Mouse (Mus musculus) inflammation-experienced regulatory T-cells, adult 6 months (primary cell): ENCODE results near the gene Fam219a. TPM values are rescaled to one million over a fixed set of nuclear protein-coding genes. Genes with fewer than 3 reads are reported as not detected.

Experiments used
- ATAC-seq: one replicate; pipeline ENCODE4 v1.8.0; 2017
- polyA plus RNA-seq, 3 experiments: library from polyadenylated mRNA; unstranded; fragments of 100-300 nt; shearing (Covaris generic); gene quantifications; one replicate each; pipeline ENCODE4 v1.2.1; 2017

The Fam219a gene
- polyA plus RNA-seq, 3 experiments from 2014 or later = 0.17 to 0.47 (median 0.28) TPM

DNA sequence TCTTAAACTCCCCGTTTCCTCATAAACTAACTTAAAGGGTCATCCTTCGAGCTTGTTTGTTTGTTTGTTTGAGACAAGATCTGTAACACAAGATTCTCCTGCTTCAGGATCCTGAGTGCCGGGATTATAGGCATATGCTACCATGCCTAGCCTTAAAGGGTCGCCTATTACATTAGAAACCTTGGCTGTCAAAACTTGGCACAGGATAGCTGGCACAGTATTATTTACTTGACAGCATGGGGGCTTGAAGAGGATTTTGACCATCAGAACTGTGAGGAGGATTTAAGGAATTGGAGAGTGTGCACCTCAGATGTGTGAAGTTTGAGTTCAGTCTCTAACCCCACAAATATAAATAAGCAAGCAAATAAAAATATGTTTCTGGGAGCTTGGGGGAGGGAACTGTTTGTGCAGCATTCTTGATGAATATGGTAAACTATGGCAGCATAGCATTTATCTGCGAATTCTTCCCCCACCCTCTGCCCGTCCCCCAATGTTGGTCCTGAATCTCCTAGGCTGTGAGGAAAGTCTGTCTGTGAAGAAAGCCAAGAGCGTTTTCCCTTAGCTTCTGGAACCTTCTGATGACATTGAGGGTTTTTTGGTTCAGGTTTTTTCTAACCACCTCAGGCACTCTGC lies 99.2 kb downstream of the Fam219a start:
- no peak for ATAC-seq

DNA sequence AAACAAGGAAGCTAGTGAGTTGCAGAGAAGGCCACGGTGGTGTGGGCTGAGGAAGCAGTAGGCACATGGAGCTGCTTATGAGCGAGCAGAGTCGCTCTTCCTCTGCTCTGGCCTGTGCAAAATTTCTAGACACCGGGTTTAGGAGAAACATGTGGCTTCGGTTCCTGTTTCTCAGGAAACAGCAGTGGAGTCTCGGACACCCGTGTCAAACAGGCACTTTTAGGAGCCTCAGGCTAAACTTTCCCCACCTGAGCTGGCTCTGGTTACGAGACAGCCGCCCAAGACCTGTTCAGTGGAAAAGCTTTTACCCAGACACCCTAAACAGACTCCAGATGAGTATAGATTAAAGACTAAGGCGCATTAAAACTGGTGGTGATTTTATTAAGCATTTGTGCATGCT lies 100.1 kb downstream of the Fam219a start:
- ATAC-seq = no peak

DNA sequence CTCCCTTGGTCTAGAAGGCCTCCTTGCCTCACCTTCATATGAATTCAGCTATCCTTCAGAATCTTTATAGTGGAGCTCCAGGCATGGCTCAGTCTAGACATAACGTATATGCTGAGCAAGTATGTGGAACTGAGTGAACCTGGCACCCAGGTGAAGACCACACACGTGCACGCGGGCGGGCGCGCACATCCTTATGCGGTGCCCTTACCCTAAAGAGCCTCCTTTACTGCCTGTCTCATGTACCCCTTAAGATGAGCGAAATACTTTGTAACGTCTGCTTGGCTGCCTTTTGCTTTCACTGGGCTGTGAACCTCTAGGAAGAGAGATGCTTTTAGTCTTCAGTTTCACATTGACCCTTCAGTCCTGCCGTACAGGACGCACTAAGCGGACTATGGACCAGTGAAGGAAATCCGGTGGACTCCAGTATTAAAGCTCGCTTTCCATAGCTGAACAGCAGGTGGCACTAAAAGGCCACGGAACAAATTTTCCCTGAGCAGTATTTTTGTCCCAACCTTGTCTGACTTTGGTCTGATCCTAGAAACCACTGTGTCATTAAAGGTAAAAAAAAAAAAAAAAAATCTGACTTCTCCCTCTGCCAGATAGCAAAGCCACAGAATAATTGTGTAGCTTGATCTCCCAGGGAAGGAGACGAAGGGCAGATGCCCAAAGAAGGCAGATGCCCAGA lies 100.8 kb downstream of the Fam219a start:
- no peak for ATAC-seq

Other genes starting within 250 kb of the Fam219a start
- gene Ubap1, start 220.5 kb downstream of the Fam219a start, polyA plus RNA-seq = 10 to 100 TPM; 24.2 to 34.2 (median 31.8) TPM
- gene Kif24, start 104.7 kb downstream of the Fam219a start, polyA plus RNA-seq = 1 to 10 TPM; 1.2 to 4.7 (median 1.5) TPM
- gene Nudt2, start 104.4 kb downstream of the Fam219a start, polyA plus RNA-seq = 10 to 100 TPM; 15.3 to 22.1 (median 17.8) TPM
- gene AI464131, start 66.5 kb downstream of the Fam219a start, polyA plus RNA-seq = not detected
- gene 1110017D15Rik, start 52.2 kb downstream of the Fam219a start, polyA plus RNA-seq = not detected
- gene Dnaic1, start 237 bp upstream of the Fam219a start, polyA plus RNA-seq = not detected
- not detected for gene Enho, start 70.8 kb upstream of the Fam219a start, polyA plus RNA-seq
- not detected for gene Cntfr, start 127.6 kb upstream of the Fam219a start, polyA plus RNA-seq
- gene Il11ra1, start 130.5 kb upstream of the Fam219a start, polyA plus RNA-seq = 10 to 100 TPM in 1 of 3 experiments, 1 to 10 TPM in 2; 4.0 to 13.8 (median 7.7) TPM
- gene Rpp25l, start 144.0 kb upstream of the Fam219a start, polyA plus RNA-seq = 10 to 100 TPM; 51.3 to 65.6 (median 54.5) TPM
- 100 to 1,000 TPM in 1 of 3 experiments, 10 to 100 TPM in 2; 88.8 to 122 (median 95.5) TPM for gene Dctn3, start 153.6 kb upstream of the Fam219a start, polyA plus RNA-seq
- not detected for gene Arid3c, start 161.6 kb upstream of the Fam219a start, polyA plus RNA-seq
- gene Galt, start 185.7 kb upstream of the Fam219a start, polyA plus RNA-seq = 100 to 1,000 TPM in 1 of 3 experiments, 10 to 100 TPM in 2; 43.1 to 105 (median 70.1) TPM
- gene Sigmar1, start 186.6 kb upstream of the Fam219a start, polyA plus RNA-seq = 10 to 100 TPM; 31.8 to 42.9 (median 34.1) TPM
- 10 to 100 TPM in 1 of 3 experiments, 1 to 10 TPM in 2; 4.7 to 11.9 (median 6.4) TPM for gene Ccl27a, start 204.7 kb upstream of the Fam219a start, polyA plus RNA-seq